Mouse (Mus musculus): ENCODE data around the gene Prkca. TPM values are rescaled to one million over a fixed set of nuclear protein-coding genes. Genes with fewer than 3 reads are reported as not detected.
A peak's percentile ranks its signal among the peaks of the same experiment; 100 is the strongest.

Gene Prkca
- total RNA-seq (2021), result 10 to 100 TPM; 41.4 to 42.5 TPM
- long read RNA-seq, experiment 1, full-length matches to known transcripts, result 9 of 31 reads
- long read RNA-seq, experiment 1, partial matches to known transcripts, result 5 of 31 reads
- long read RNA-seq, experiment 1, other reads (novel, unspliced or antisense), result 17 of 31 reads
- long read RNA-seq, experiment 2, full-length matches to known transcripts, result 6 of 30 reads
- long read RNA-seq, experiment 2, partial matches to known transcripts, result 2 of 30 reads
- long read RNA-seq, experiment 2, other reads (novel, unspliced or antisense), result 22 of 30 reads

- intact Hi-C loops (cut with DNase I; ENCODE audit: low total_unique reads), result no loop called here
- peak; percentile 94 for DNase-seq
These were observed at the start of gene Prkca for GRCm38 (mm10) chr11:108343789-108344462. Gene Prkca (minus strand): TSS chr11:108343928.

- intact Hi-C loops (cut with DNase I; ENCODE audit: low total_unique reads), result no loop called here
- DNase-seq, result no peak
These were observed 41.9 kb upstream of the Prkca start for GRCm38 (mm10) chr11:108385666-108386024.

- DNase-seq, result no peak
- intact Hi-C loops (cut with DNase I; ENCODE audit: low total_unique reads), result no loop called here
These were observed 41.4 kb upstream of the Prkca start for GRCm38 (mm10) chr11:108384920-108385665.

GRCm38 (mm10) chr11:108382664-108383063 lies 38.9 kb upstream of the Prkca start:
- intact Hi-C loops (cut with DNase I; ENCODE audit: low total_unique reads), result no loop called here

GRCm38 (mm10) chr11:108378363-108378751 lies 34.6 kb upstream of the Prkca start:
- no peak for DNase-seq
- intact Hi-C loops (cut with DNase I; ENCODE audit: low total_unique reads), result loop anchor here (5.0 kb wide), 2 partner anchors 246 to 356 kb away; no protein-coding TSS in a partner anchor

More at GRCm38 (mm10) chr11:108382664-108383063, 38.9 kb upstream of the Prkca start:
- no peak for DNase-seq

- intact Hi-C loops (cut with DNase I; ENCODE audit: low total_unique reads), result loop anchor here (5.0 kb wide), 2 partner anchors 246 to 356 kb away; no protein-coding TSS in a partner anchor
- DNase-seq, result peak; percentile 74
These were observed 34.1 kb upstream of the Prkca start for GRCm38 (mm10) chr11:108377680-108378362.

GRCm38 (mm10) chr11:108376815-108377214 lies 33.1 kb upstream of the Prkca start:
- intact Hi-C loops (cut with DNase I; ENCODE audit: low total_unique reads), result loop anchor here (5.0 kb wide), 2 partner anchors 245 to 355 kb away; no protein-coding TSS in a partner anchor
- no peak for DNase-seq

GRCm38 (mm10) chr11:108367046-108367445 lies 23.3 kb upstream of the Prkca start:
- intact Hi-C loops (cut with DNase I; ENCODE audit: low total_unique reads), result no loop called here
- no peak for DNase-seq

- no peak for DNase-seq
These were observed 21.9 kb upstream of the Prkca start for GRCm38 (mm10) chr11:108365600-108365999.

GRCm38 (mm10) chr11:108364945-108365589 lies 21.3 kb upstream of the Prkca start:
- DNase-seq, result no peak
- intact Hi-C loops (cut with DNase I; ENCODE audit: low total_unique reads), result no loop called here

More at GRCm38 (mm10) chr11:108365600-108365999, 21.9 kb upstream of the Prkca start:
- intact Hi-C loops (cut with DNase I; ENCODE audit: low total_unique reads), result no loop called here

GRCm38 (mm10) chr11:108363991-108364390 lies 20.3 kb upstream of the Prkca start:
- no peak for DNase-seq
- intact Hi-C loops (cut with DNase I; ENCODE audit: low total_unique reads), result no loop called here

GRCm38 (mm10) chr11:108362965-108363364 lies 19.2 kb upstream of the Prkca start:
- intact Hi-C loops (cut with DNase I; ENCODE audit: low total_unique reads), result no loop called here
- no peak for DNase-seq

- intact Hi-C loops (cut with DNase I; ENCODE audit: low total_unique reads), result no loop called here
- no peak for DNase-seq
These were observed 17.3 kb upstream of the Prkca start for GRCm38 (mm10) chr11:108360983-108361382.

GRCm38 (mm10) chr11:108358911-108359310 lies 15.2 kb upstream of the Prkca start:
- DNase-seq, result no peak
- intact Hi-C loops (cut with DNase I; ENCODE audit: low total_unique reads), result no loop called here

- intact Hi-C loops (cut with DNase I; ENCODE audit: low total_unique reads), result no loop called here
These were observed 12.3 kb upstream of the Prkca start for GRCm38 (mm10) chr11:108356020-108356419.

GRCm38 (mm10) chr11:108352842-108353388 lies 9.2 kb upstream of the Prkca start:
- no peak for DNase-seq
- intact Hi-C loops (cut with DNase I; ENCODE audit: low total_unique reads), result no loop called here

More at GRCm38 (mm10) chr11:108356020-108356419, 12.3 kb upstream of the Prkca start:
- no peak for DNase-seq

GRCm38 (mm10) chr11:108350799-108351198 lies 7.1 kb upstream of the Prkca start:
- intact Hi-C loops (cut with DNase I; ENCODE audit: low total_unique reads), result no loop called here
- DNase-seq, result no peak

GRCm38 (mm10) chr11:108345321-108345720 lies 1.6 kb upstream of the Prkca start:
- intact Hi-C loops (cut with DNase I; ENCODE audit: low total_unique reads), result no loop called here
- DNase-seq, result no peak

GRCm38 (mm10) chr11:108344759-108345158 lies 1.0 kb upstream of the Prkca start:
- intact Hi-C loops (cut with DNase I; ENCODE audit: low total_unique reads), result no loop called here
- no peak for DNase-seq
